8 mouse cellular contexts compared by ENCODE assay signal in genomic region chr17:43265178-43265837, GRCm38 (mm10). TPM values are rescaled to one million over a fixed set of nuclear protein-coding genes. Genes with fewer than 3 reads are reported as not detected.
A peak's percentile ranks its signal among the peaks of the same experiment; 100 is the strongest.
DNase-seq lines count a peak whose midpoint lies in the region; ATAC-seq lines count a peak whose summit lies in the region.

No protein-coding gene starts in this region.

- no peaks in the 10 kb centered on the region for H3K4me1 ChIP-seq in embryonic facial prominence, embryonic 13.5 days
- H3K4me1 ChIP-seq in heart, embryonic 13.5 days = peaks cover 4% of the 10 kb centered on the region; the same call in 1 of the 2 replicates
- peaks cover 9% of the 10 kb centered on the region for H3K4me1 ChIP-seq in liver, embryonic 13.5 days (replicated peaks)
- no peaks in the 10 kb centered on the region for H3K4me1 ChIP-seq in stomach, embryonic 15.5 days

- H3K4me2 ChIP-seq in embryonic facial prominence, embryonic 13.5 days = peak overlapping the region; percentile 53
- peak overlapping the region; percentile 65 for H3K4me2 ChIP-seq in heart, embryonic 13.5 days
- peak overlapping the region; percentile 22; the same call in 1 of the 2 replicates for H3K4me2 ChIP-seq in liver, embryonic 13.5 days
- peak overlapping the region; percentile 41 for H3K4me2 ChIP-seq in stomach, embryonic 15.5 days

- ATAC-seq in embryonic facial prominence, embryonic 13.5 days (ENCODE audit: insufficient number of reproducible peaks, insufficient read depth, low FRiP score, low TSS enrichment, low read depth) = peak; percentile 71; the same call in 1 of the 2 replicates
- no peak for ATAC-seq in heart, embryonic 13.5 days (ENCODE audit: extremely low read depth, insufficient number of reproducible peaks, low FRiP score, low TSS enrichment)
- 0 out of 2 replicates have a peak, but pooled peaks have one; percentile 34 for ATAC-seq in liver, embryonic 13.5 days (ENCODE audit: low read depth)
- no peak; the same call in 1 of the 2 replicates for ATAC-seq in stomach, embryonic 15.5 days (ENCODE audit: insufficient read depth, low FRiP score, low read depth)

- no peaks in the 10 kb centered on the region for H3K36me3 ChIP-seq in embryonic facial prominence, embryonic 13.5 days
- no peaks in the 10 kb centered on the region for H3K36me3 ChIP-seq in heart, embryonic 13.5 days
- H3K36me3 ChIP-seq in liver, embryonic 13.5 days = no peaks in the 10 kb centered on the region
- H3K36me3 ChIP-seq in stomach, embryonic 15.5 days = no peaks in the 10 kb centered on the region

- H3K4me3 ChIP-seq in embryonic facial prominence, embryonic 13.5 days = no peak overlapping the region
- H3K4me3 ChIP-seq in heart, embryonic 13.5 days = peak overlapping the region; percentile 33
- no peak overlapping the region for H3K4me3 ChIP-seq in liver, embryonic 13.5 days (replicated peaks)
- H3K4me3 ChIP-seq in stomach, embryonic 15.5 days (replicated peaks) = no peak overlapping the region

- peak; percentile 39 for DNase-seq in 3134 (ENCODE audit: extremely low read depth, insufficient read length, low spot score)
- peak; percentile 75 to 80 for DNase-seq in adrenal gland, postnatal 36 days
- DNase-seq in kidney, postnatal 14 days = peak; percentile 85
- DNase-seq in liver, embryonic 13.5 days = peak; percentile 47
- peak; percentile 83 for DNase-seq in neural tube, embryonic 10.5 days (ENCODE audit: extremely low spot score, low spot score)

- no peak overlapping the region for H3K27ac ChIP-seq in embryonic facial prominence, embryonic 13.5 days
- no peak overlapping the region for H3K27ac ChIP-seq in heart, embryonic 13.5 days (replicated peaks)
- H3K27ac ChIP-seq in liver, embryonic 13.5 days = no peak overlapping the region
- H3K27ac ChIP-seq in stomach, embryonic 15.5 days = no peak overlapping the region

- peaks cover 3% of the 10 kb centered on the region; the same call in 1 of the 2 replicates for H3K9me3 ChIP-seq in embryonic facial prominence, embryonic 13.5 days
- H3K9me3 ChIP-seq in heart, embryonic 13.5 days = peaks cover 7% of the 10 kb centered on the region; the same call in 1 of the 2 replicates
- no peaks in the 10 kb centered on the region; the same call in 1 of the 2 replicates for H3K9me3 ChIP-seq in liver, embryonic 13.5 days (replicated peaks)
- H3K9me3 ChIP-seq in stomach, embryonic 15.5 days = no peaks in the 10 kb centered on the region

- 21% methylated on average over 26 of the region's 26 CpGs for WGBS in embryonic facial prominence, embryonic 13.5 days
- 21% methylated on average over 26 of the region's 26 CpGs for WGBS in heart, embryonic 13.5 days
- 21% methylated on average over 26 of the region's 26 CpGs for WGBS in liver, embryonic 13.5 days (ENCODE audit: insufficient replicate concordance)
- 23% methylated on average over 26 of the region's 26 CpGs for WGBS in stomach, embryonic 15.5 days

- no peaks in the 10 kb centered on the region for H3K27me3 ChIP-seq in embryonic facial prominence, embryonic 13.5 days
- H3K27me3 ChIP-seq in heart, embryonic 13.5 days (replicated peaks) = no peaks in the 10 kb centered on the region
- no peaks in the 10 kb centered on the region for H3K27me3 ChIP-seq in liver, embryonic 13.5 days
- no peaks in the 10 kb centered on the region for H3K27me3 ChIP-seq in stomach, embryonic 15.5 days (replicated peaks)

- peak overlapping the region; percentile 49; the same call in 1 of the 2 replicates for H3K9ac ChIP-seq in embryonic facial prominence, embryonic 13.5 days
- peak overlapping the region; percentile 64; the same call in 1 of the 2 replicates for H3K9ac ChIP-seq in heart, embryonic 13.5 days
- no peak overlapping the region for H3K9ac ChIP-seq in liver, embryonic 13.5 days
- no peak overlapping the region for H3K9ac ChIP-seq in stomach, embryonic 15.5 days

RNA-seq across cellular contexts. Expression of gene Adgrf1, which starts 4.8 kb away (rescaled TPM):
- not detected for total RNA-seq in adrenal gland, postnatal 36 days (2021)
- polyA plus RNA-seq in embryonic facial prominence, embryonic 13.5 days (2015; fragmentation: Nextera tagmentation; extraction: Ambion mirVana) = not detected in 2 replicates
- 0.13 TPM in 1 of 2 replicates, not detected in the other for polyA plus RNA-seq in heart, embryonic 13.5 days (2015; fragmentation: Nextera tagmentation; extraction: Ambion mirVana)
- polyA plus RNA-seq in liver, embryonic 13.5 days (2015; fragmentation: Nextera tagmentation; extraction: Ambion mirVana) = 0.16 and 0.39 TPM in 2 replicates
- 0.05 and 0.10 TPM in 2 replicates for polyA plus RNA-seq in stomach, embryonic 15.5 days (2015; fragmentation: Nextera tagmentation; extraction: Ambion mirVana)

Comparison
In these comparisons a context has a peak if more than half of its experiments do, and no peak if none do; other contexts are left out.
1. ATAC-seq: peak in embryonic facial prominence, embryonic 13.5 days (single experiment) and liver, embryonic 13.5 days (single experiment); none in heart, embryonic 13.5 days (single experiment) and stomach, embryonic 15.5 days (single experiment).
2. H3K9ac ChIP-seq: peak in embryonic facial prominence, embryonic 13.5 days (single experiment) and heart, embryonic 13.5 days (single experiment); none in liver, embryonic 13.5 days (single experiment) and stomach, embryonic 15.5 days (single experiment).
3. Peak in every context shown above with its lines, with median percentiles within 50 percentile points of each other: DNase-seq and H3K4me2 ChIP-seq.